Mouse (Mus musculus): ENCODE data around the gene Hecw1.

GRCm38 (mm10) chr13:14522128-14522905 is 711 bp downstream of the Hecw1 start:
- TF ChIP-seq CTCF (IDR thresholded peaks at IDR 0.05; ENCODE audit: borderline replicate concordance, insufficient read depth, low read depth, low read length) (no peak), POLR2A (IDR thresholded peaks at IDR 0.05; ENCODE audit: borderline replicate concordance, insufficient read depth, low read length) (no peak)

Data from cerebellum, adult 2 months (tissue).